Mouse (Mus musculus) bone marrow, adult 2 months (tissue): ENCODE data around the gene Olfr374.

ENCODE experiments used
- CTCF ChIP-seq: fragments of 200-500 bp; IDR thresholded peaks from 2 replicates; pipeline ENCODE4 v1.5.1; 2011; ENCODE audit warnings: low read length, control low read depth; ENCODE audit not compliant: control insufficient read depth, insufficient read depth
- POLR2A ChIP-seq: fragments of 200-500 bp; IDR thresholded peaks from 2 replicates; pipeline ENCODE4 v1.6.1; 2011; ENCODE audit warnings: low read depth, mild to moderate bottlenecking, control low read depth, low read length, borderline replicate concordance; ENCODE audit not compliant: control insufficient read depth

DNA sequence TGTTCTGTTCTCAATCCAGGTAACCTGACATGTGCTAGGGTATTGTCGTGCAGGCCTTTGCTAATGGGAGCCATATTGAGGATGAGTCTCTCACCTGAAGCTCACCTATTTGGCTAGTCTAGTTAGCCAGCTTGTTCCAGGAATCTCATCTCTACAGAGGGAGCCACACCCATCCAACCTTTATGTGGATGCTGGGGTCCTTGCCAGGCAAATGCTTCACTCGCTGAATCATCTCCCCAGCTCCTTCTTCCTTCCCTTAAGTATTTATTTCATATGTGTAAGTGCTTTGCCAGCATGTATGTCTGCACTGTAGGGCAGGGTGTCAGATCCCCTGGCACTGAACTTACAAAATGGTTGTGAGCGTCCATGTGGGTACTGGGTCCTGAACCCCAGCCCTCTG, 39.7 kb downstream of the Olfr374 start:
- TF ChIP-seq CTCF (no peak), POLR2A (no peak)
